ENCODE assay signal across 17 mouse cellular contexts in the genomic region with DNA sequence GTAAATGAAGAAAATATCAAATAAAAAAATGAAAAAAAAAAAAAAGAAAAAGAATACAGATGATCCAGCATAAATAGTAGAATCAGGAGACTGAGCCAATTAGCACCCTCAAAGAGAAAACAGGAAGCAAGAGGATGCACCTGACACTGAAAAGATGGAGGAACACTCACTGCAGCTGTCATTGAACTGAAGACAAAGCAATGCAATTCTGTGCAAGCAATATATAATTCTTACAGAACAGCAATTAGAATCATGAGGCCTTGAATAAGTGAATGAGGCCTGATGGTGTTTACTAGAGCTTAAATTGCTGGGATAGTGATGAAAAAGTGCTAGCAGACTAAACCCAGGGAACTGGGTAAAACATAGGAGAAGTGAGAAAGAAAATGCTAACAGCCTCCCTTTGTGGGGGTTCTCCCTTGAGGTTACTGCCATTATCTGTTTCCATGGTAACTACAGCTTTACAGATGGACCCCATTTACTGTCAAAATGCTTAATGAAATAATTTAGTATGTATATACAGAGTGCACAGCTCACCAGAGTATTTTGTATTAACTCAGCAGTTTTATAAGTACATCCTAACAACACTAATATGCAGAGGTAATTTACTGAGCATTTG.
DNase-seq lines count a peak whose midpoint lies in the region; ATAC-seq lines count a peak whose summit lies in the region.
"Had no signal": no experiment of that assay in that cellular context is flagged by ENCODE, and none has a peak within 500 bp of the region (broad histone marks: within the 10 kb centered on the region; RNA-seq: fewer than 3 reads in every experiment).

No protein-coding gene starts in this region.

- no peaks in the 10 kb centered on the region for H3K4me1 ChIP-seq in hindbrain, embryonic 11.5 days (replicated peaks; ENCODE audit: control insufficient read depth, insufficient read depth, low read length)
- H3K4me1 ChIP-seq in hindbrain, embryonic 10.5 days (replicated peaks): no peaks in the 10 kb centered on the region
- H3K4me1 ChIP-seq in forebrain, embryonic 13.5 days: no peaks in the 10 kb centered on the region
- peaks cover 4% of the 10 kb centered on the region; the same call in 1 of the 2 replicates for H3K4me1 ChIP-seq in hindbrain, embryonic 16.5 days (ENCODE audit: control insufficient read depth, insufficient read depth, low read depth, low read length)
- H3K4me1 ChIP-seq in neural tube, embryonic 12.5 days: no peaks in the 10 kb centered on the region
- H3K4me1 ChIP-seq: heart, embryonic 13.5 days; limb, embryonic 10.5 days; liver, embryonic 13.5 days had no signal

- H3K36me3 ChIP-seq in hindbrain, embryonic 11.5 days (ENCODE audit: control insufficient read depth, insufficient read depth, low read length): no peaks in the 10 kb centered on the region
- no peaks in the 10 kb centered on the region for H3K36me3 ChIP-seq in hindbrain, embryonic 10.5 days
- H3K36me3 ChIP-seq in forebrain, embryonic 13.5 days (ENCODE audit: poor library complexity, severe bottlenecking): no peaks in the 10 kb centered on the region
- H3K36me3 ChIP-seq in hindbrain, embryonic 16.5 days (ENCODE audit: control insufficient read depth, insufficient read depth, low read length): no peaks in the 10 kb centered on the region
- H3K36me3 ChIP-seq in neural tube, embryonic 12.5 days: no peaks in the 10 kb centered on the region
- H3K36me3 ChIP-seq: heart, embryonic 13.5 days; limb, embryonic 10.5 days; liver, embryonic 13.5 days had no signal

- ATAC-seq in hindbrain, embryonic 11.5 days (ENCODE audit: low FRiP score): peak; percentile 82
- peak; percentile 94 for ATAC-seq in forebrain, embryonic 13.5 days
- ATAC-seq in hindbrain, embryonic 16.5 days: peak; percentile 89
- peak; percentile 87 for ATAC-seq in neural tube, embryonic 12.5 days (ENCODE audit: low FRiP score, low read depth)
- ATAC-seq: lung, postnatal 0 days had no signal

- no peaks in the 10 kb centered on the region for H3K9me3 ChIP-seq in hindbrain, embryonic 11.5 days (ENCODE audit: control insufficient read depth, low read length)
- 0 out of 2 replicates have a peak, but pooled peaks cover 2% of the 10 kb centered on the region for H3K9me3 ChIP-seq in hindbrain, embryonic 10.5 days
- no peaks in the 10 kb centered on the region for H3K9me3 ChIP-seq in forebrain, embryonic 13.5 days (replicated peaks)
- H3K9me3 ChIP-seq in hindbrain, embryonic 16.5 days (ENCODE audit: control insufficient read depth, low read length): no peaks in the 10 kb centered on the region
- H3K9me3 ChIP-seq in neural tube, embryonic 12.5 days: no peaks in the 10 kb centered on the region
- H3K9me3 ChIP-seq: heart, embryonic 13.5 days; limb, embryonic 10.5 days; liver, embryonic 13.5 days had no signal

- no peak overlapping the region for H3K4me3 ChIP-seq in hindbrain, embryonic 11.5 days (ENCODE audit: low read depth, low read length)
- H3K4me3 ChIP-seq in hindbrain, embryonic 10.5 days: no peak overlapping the region
- no peak overlapping the region for H3K4me3 ChIP-seq in forebrain, embryonic 13.5 days
- no peak overlapping the region for H3K4me3 ChIP-seq in hindbrain, embryonic 16.5 days (ENCODE audit: low read length)
- H3K4me3 ChIP-seq in neural tube, embryonic 12.5 days: no peak overlapping the region
- H3K4me3 ChIP-seq: heart, embryonic 13.5 days; limb, embryonic 10.5 days; liver, embryonic 13.5 days had no signal

- no peak overlapping the region for H3K27ac ChIP-seq in hindbrain, embryonic 11.5 days (ENCODE audit: low read depth, low read length)
- no peak overlapping the region for H3K27ac ChIP-seq in hindbrain, embryonic 10.5 days
- H3K27ac ChIP-seq in forebrain, embryonic 13.5 days: peak overlapping the region; percentile 53
- peak overlapping the region; percentile 34; the same call in 1 of the 2 replicates for H3K27ac ChIP-seq in hindbrain, embryonic 16.5 days (ENCODE audit: low read depth, low read length)
- no peak overlapping the region for H3K27ac ChIP-seq in neural tube, embryonic 12.5 days
- H3K27ac ChIP-seq: heart, embryonic 13.5 days; limb, embryonic 10.5 days; liver, embryonic 13.5 days; stomach, postnatal 0 days had no signal

- peak; percentile 20 for DNase-seq in hindbrain, embryonic 11.5 days (ENCODE audit: low spot score)
- no peak for DNase-seq in hindbrain, embryonic 10.5 days (ENCODE audit: low spot score)
- no peak for DNase-seq in gastrocnemius, adult 18-20 months (ENCODE audit: low spot score)
- no peak for DNase-seq in urinary bladder, adult 18-20 months (ENCODE audit: low spot score in 2 of 2)
- no peak for DNase-seq in embryo, embryonic 10.5 days (ENCODE audit: low spot score)
- DNase-seq: cerebellum, adult 11-12 months; kidney, adult 2 months; kidney, postnatal 4 days; liver, embryonic 13.5 days; thymus, postnatal 36 days had no signal

- H3K27me3 ChIP-seq in hindbrain, embryonic 11.5 days (ENCODE audit: control insufficient read depth, insufficient read depth, low read length): no peaks in the 10 kb centered on the region
- H3K27me3 ChIP-seq in hindbrain, embryonic 10.5 days (ENCODE audit: insufficient read depth, poor library complexity, severe bottlenecking): no peaks in the 10 kb centered on the region
- no peaks in the 10 kb centered on the region for H3K27me3 ChIP-seq in forebrain, embryonic 13.5 days
- no peaks in the 10 kb centered on the region for H3K27me3 ChIP-seq in hindbrain, embryonic 16.5 days (replicated peaks; ENCODE audit: control insufficient read depth, insufficient read depth, low read length)
- no peaks in the 10 kb centered on the region for H3K27me3 ChIP-seq in neural tube, embryonic 12.5 days (replicated peaks)
- H3K27me3 ChIP-seq: heart, embryonic 13.5 days; liver, embryonic 13.5 days had no signal

- H3K9ac ChIP-seq in hindbrain, embryonic 11.5 days (ENCODE audit: low read depth, low read length): no peak overlapping the region
- no peak overlapping the region for H3K9ac ChIP-seq in forebrain, embryonic 13.5 days
- H3K9ac ChIP-seq in hindbrain, embryonic 16.5 days (ENCODE audit: low read depth, low read length): no peak overlapping the region
- H3K9ac ChIP-seq in neural tube, embryonic 12.5 days: no peak overlapping the region
- H3K9ac ChIP-seq: heart, embryonic 13.5 days; liver, embryonic 13.5 days had no signal

- no peak overlapping the region for H3K4me2 ChIP-seq in hindbrain, embryonic 11.5 days (replicated peaks; ENCODE audit: low read depth, low read length)
- no peak overlapping the region for H3K4me2 ChIP-seq in forebrain, embryonic 13.5 days
- no peak overlapping the region for H3K4me2 ChIP-seq in hindbrain, embryonic 16.5 days (ENCODE audit: low read length)
- H3K4me2 ChIP-seq in neural tube, embryonic 12.5 days (replicated peaks): no peak overlapping the region
- H3K4me2 ChIP-seq: heart, embryonic 13.5 days; liver, embryonic 13.5 days had no signal

Comparison
In these comparisons a context has a peak if more than half of its experiments do, and no peak if none do; other contexts are left out.
1. H3K27ac ChIP-seq: peak in forebrain, embryonic 13.5 days (single experiment) and hindbrain, embryonic 16.5 days (single experiment); none in hindbrain, embryonic 11.5 days (single experiment), hindbrain, embryonic 10.5 days (single experiment) and neural tube, embryonic 12.5 days (single experiment).
2. Peak in every context shown above with its lines, with median percentiles within 50 percentile points of each other: ATAC-seq.